Mouse (Mus musculus) bone marrow, adult 2 months (tissue): ENCODE results near the gene Patj. TPM values are rescaled to one million over a fixed set of nuclear protein-coding genes. Genes with fewer than 3 reads are reported as not detected.

Experiments used
- H3K27ac ChIP-seq: fragments of 200-500 bp; 2 replicates; pipeline ENCODE4 v1.5.1; 2012; ENCODE audit warnings: low read depth, mild to moderate bottlenecking, control low read depth, inconsistent platforms, low read length; ENCODE audit not compliant: control insufficient read depth, poor library complexity, insufficient read depth
- H3K4me1 ChIP-seq: fragments of 200-500 bp; 2 replicates; pipeline ENCODE4 v1.6.1; 2011; ENCODE audit warnings: low read length; ENCODE audit not compliant: control insufficient read depth, insufficient read depth
- H3K4me3 ChIP-seq: fragments of 200-500 bp; replicated peaks from 2 replicates; pipeline ENCODE3; 2011; ENCODE audit warnings: mild to moderate bottlenecking, low read depth, low read length, control low read depth; ENCODE audit not compliant: control insufficient read depth
- CTCF ChIP-seq: fragments of 200-500 bp; IDR thresholded peaks from 2 replicates; pipeline ENCODE4 v1.5.1; 2011; ENCODE audit warnings: low read length, control low read depth; ENCODE audit not compliant: control insufficient read depth, insufficient read depth
- POLR2A ChIP-seq: fragments of 200-500 bp; IDR thresholded peaks from 2 replicates; pipeline ENCODE4 v1.6.1; 2011; ENCODE audit warnings: low read depth, mild to moderate bottlenecking, control low read depth, low read length, borderline replicate concordance; ENCODE audit not compliant: control insufficient read depth
- WGBS: fragments of 180-500 bp; shearing (Covaris S2); methylation state at CpG from one replicate; pipeline ENCODE4 v1.1.7; 2018; 5-methylcytosine and 5-hydroxymethylcytosine counted together
- polyA plus RNA-seq: library from polyadenylated mRNA; stranded (reverse); fragments of >200 nt; gene quantifications from 2 replicates; pipeline ENCODE4 v1.2.4, GENCODE M21; 2011; ENCODE audit warnings: low replicate concordance; ENCODE audit not compliant: missing spikeins, insufficient read depth, insufficient read length

The Patj gene
- polyA plus RNA-seq, 1 experiment = 2.8 TPM

DNA sequence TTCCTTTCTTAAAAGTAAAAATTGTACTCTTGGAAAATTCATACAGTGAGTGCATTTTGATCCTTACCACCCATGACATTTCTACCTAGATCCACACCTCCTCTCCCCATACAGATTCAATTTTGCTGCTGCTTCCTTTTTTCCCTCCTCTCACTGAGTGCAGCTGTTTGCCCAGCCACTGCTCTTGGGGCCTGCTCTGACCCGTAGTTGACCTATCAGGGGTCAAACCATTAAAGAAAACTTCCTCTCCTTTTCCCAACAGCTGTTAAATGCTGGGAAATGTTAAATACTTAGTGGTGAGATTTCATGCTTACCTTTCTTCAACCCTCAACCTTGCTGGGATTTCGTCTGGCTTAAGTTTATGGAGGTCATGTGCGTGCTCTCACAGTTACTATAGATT lies 55.7 kb downstream of the Patj start:
- TF ChIP-seq POLR2A = no peak
- TF ChIP-seq CTCF = no peak
- 69% methylated on average over 3 of the region's 3 CpGs for WGBS
- H3K27ac ChIP-seq = no peak overlapping the region
- H3K4me1 ChIP-seq = no peaks in the 10 kb centered on the region
- H3K4me3 ChIP-seq = no peak overlapping the region

- Histone ChIP-seq H3K4me1 (no peaks in the 10 kb centered on the region), H3K27ac (no peak overlapping the region), H3K4me3 (no peak overlapping the region)
- WGBS = 81% methylated on average over 2 of the region's 2 CpGs
- no peak for TF ChIP-seq POLR2A
- no peak for TF ChIP-seq CTCF
These were observed 57.1 kb downstream of the Patj start for GRCm38 (mm10) chr4:98452725-98453124.

GRCm38 (mm10) chr4:98453231-98453630 lies 57.6 kb downstream of the Patj start:
- Histone ChIP-seq H3K4me3 (no peak overlapping the region), H3K27ac (no peak overlapping the region), H3K4me1 (no peaks in the 10 kb centered on the region; the same call in 1 of the 2 replicates)
- TF ChIP-seq CTCF (no peak), POLR2A (no peak)
- 42% methylated on average over 5 of the region's 5 CpGs for WGBS

- WGBS = 80% methylated on average over 2 of the region's 2 CpGs
- Histone ChIP-seq H3K27ac (no peak overlapping the region), H3K4me1 (no peaks in the 10 kb centered on the region; the same call in 1 of the 2 replicates), H3K4me3 (no peak overlapping the region)
- TF ChIP-seq CTCF (no peak), POLR2A (no peak)
These were observed 59.8 kb downstream of the Patj start for GRCm38 (mm10) chr4:98455352-98455751.

GRCm38 (mm10) chr4:98455910-98456309 lies 60.3 kb downstream of the Patj start:
- WGBS = 75% methylated on average over 8 of the region's 8 CpGs
- TF ChIP-seq CTCF (no peak), POLR2A (no peak)
- no peak overlapping the region for H3K4me3 ChIP-seq
- no peak overlapping the region for H3K27ac ChIP-seq
- H3K4me1 ChIP-seq = no peaks in the 10 kb centered on the region; the same call in 1 of the 2 replicates

GRCm38 (mm10) chr4:98461804-98462341 lies 66.3 kb downstream of the Patj start:
- 77% methylated on average over 2 of the region's 2 CpGs for WGBS
- TF ChIP-seq CTCF (no peak), POLR2A (no peak)
- Histone ChIP-seq H3K4me1 (no peaks in the 10 kb centered on the region; the same call in 1 of the 2 replicates), H3K27ac (no peak overlapping the region), H3K4me3 (no peak overlapping the region)

GRCm38 (mm10) chr4:98465476-98465875 lies 69.9 kb downstream of the Patj start:
- Histone ChIP-seq H3K4me3 (no peak overlapping the region), H3K4me1 (no peaks in the 10 kb centered on the region), H3K27ac (no peak overlapping the region)
- TF ChIP-seq CTCF (no peak), POLR2A (no peak)
- WGBS = 11% methylated on average over 1 of the region's 1 CpGs

DNA sequence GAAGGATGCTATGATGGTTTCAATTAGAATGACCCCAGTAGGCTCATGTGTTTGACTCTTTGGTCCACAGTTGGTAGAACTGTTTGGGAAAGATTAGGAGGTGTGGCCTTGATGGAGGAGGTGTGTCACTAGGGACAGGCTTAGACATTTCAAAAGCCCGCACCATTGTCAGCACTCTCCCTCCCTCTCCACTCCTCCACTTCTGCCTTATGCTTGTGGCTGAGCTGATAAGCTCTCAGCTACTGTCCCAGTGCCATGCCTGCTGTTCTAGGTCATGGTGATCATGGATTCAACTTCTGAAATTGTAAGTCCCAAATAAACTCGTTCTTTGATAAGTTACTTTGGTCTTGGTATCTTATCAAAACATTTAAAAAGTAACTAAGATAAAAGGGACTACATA lies 70.3 kb downstream of the Patj start:
- Histone ChIP-seq H3K4me3 (no peak overlapping the region), H3K4me1 (no peaks in the 10 kb centered on the region), H3K27ac (no peak overlapping the region)
- TF ChIP-seq POLR2A (no peak), CTCF (no peak)
- WGBS = 69% methylated on average over 2 of the region's 2 CpGs

DNA sequence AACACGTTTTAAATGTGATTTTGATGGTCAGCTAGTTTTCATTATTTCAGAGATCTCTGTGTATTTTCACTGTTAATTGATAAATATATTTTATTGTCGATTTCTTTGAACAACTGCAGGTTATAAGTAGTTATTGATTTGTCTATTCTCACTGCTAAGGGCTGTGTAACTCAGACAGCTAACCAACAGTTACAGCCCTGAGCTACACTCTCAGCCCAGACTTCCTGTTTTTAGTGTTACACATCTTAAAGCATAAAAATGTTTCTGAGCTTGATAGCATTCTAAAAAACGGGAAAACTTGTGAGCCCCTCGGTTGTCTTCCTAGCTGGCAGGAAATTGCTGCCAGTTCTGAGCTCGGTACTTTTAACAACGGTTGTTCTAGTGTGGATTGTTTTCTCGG lies 75.8 kb downstream of the Patj start:
- Histone ChIP-seq H3K4me1 (no peaks in the 10 kb centered on the region), H3K27ac (no peak overlapping the region), H3K4me3 (no peak overlapping the region)
- TF ChIP-seq CTCF (no peak), POLR2A (no peak)
- WGBS = 12% methylated on average over 7 of the region's 7 CpGs
